Mouse (Mus musculus) limb, embryonic 13.5 days (tissue): Measurements from ENCODE around the gene Obscn. TPM values are rescaled to one million over a fixed set of nuclear protein-coding genes. Genes with fewer than 3 reads are reported as not detected.

Experiments used
- ATAC-seq: fragments of 200-750 bp; cut with Nextera tagmentation; 2 replicates; pipeline ENCODE4 v1.8.0; 2017; ENCODE audit warnings: low read depth, moderate number of reproducible peaks, moderate TSS enrichment; ENCODE audit not compliant: low FRiP score
- H3K27ac ChIP-seq: fragments of 300-500 bp; sonication (generic); 2 replicates; pipeline ENCODE4 v1.5.1; 2015; ENCODE audit warnings: inconsistent platforms, mild to moderate bottlenecking, moderate library complexity
- H3K27me3 ChIP-seq: fragments of 300-500 bp; sonication (generic); 2 replicates; pipeline ENCODE4 v1.6.1; 2015; ENCODE audit warnings: mild to moderate bottlenecking, inconsistent platforms
- H3K36me3 ChIP-seq: fragments of 300-500 bp; sonication (generic); 2 replicates; pipeline ENCODE4 v1.6.1; 2015; ENCODE audit warnings: inconsistent platforms, mild to moderate bottlenecking, moderate library complexity
- H3K4me1 ChIP-seq: fragments of 300-500 bp; sonication (generic); 2 replicates; pipeline ENCODE4 v1.6.1; 2015; ENCODE audit warnings: inconsistent platforms
- H3K4me2 ChIP-seq: fragments of 300-500 bp; sonication (generic); replicated peaks from 2 replicates; pipeline ENCODE4 v1.6.1; 2015; ENCODE audit warnings: inconsistent platforms, mild to moderate bottlenecking, moderate library complexity
- H3K4me3 ChIP-seq: fragments of 300-500 bp; sonication (generic); 2 replicates; pipeline ENCODE4 v1.5.1; 2015; ENCODE audit warnings: moderate library complexity, mild to moderate bottlenecking, inconsistent platforms
- H3K9ac ChIP-seq: fragments of 300-500 bp; sonication (generic); 2 replicates; pipeline ENCODE4 v1.6.1; 2015; ENCODE audit warnings: mild to moderate bottlenecking, inconsistent platforms
- H3K9me3 ChIP-seq: fragments of 300-500 bp; sonication (generic); 2 replicates; pipeline ENCODE4 v1.6.1; 2016; ENCODE audit warnings: inconsistent platforms
- WGBS: fragments of 180-500 bp; shearing (Covaris S2); methylation state at CpG from one replicate; pipeline ENCODE4 v1.1.7; 2015; 5-methylcytosine and 5-hydroxymethylcytosine counted together
- polyA plus RNA-seq: library from polyadenylated mRNA; unstranded; fragments of >200 nt; fragmentation: Nextera tagmentation; extraction: Ambion mirVana; gene quantifications from 2 replicates; pipeline ENCODE4 v1.2.1, GENCODE M21; 2015

The Obscn gene
- polyA plus RNA-seq, 1 experiment from 2014 or later, result 1.7 TPM

GRCm38 (mm10) chr11:59094213-59094612 is 42.0 kb downstream of the Obscn start:
- no peak overlapping the region for H3K4me3 ChIP-seq
- H3K36me3 ChIP-seq, result no peaks in the 10 kb centered on the region
- 0 out of 2 replicates have a peak, but pooled peaks cover 3% of the 10 kb centered on the region for H3K9me3 ChIP-seq
- H3K27ac ChIP-seq, result no peak overlapping the region
- no peak overlapping the region for H3K4me2 ChIP-seq
- no peak overlapping the region for H3K9ac ChIP-seq
- H3K27me3 ChIP-seq, result peaks cover 4% of the 10 kb centered on the region; the same call in 1 of the 2 replicates
- 66% methylated on average over 4 of the region's 4 CpGs for WGBS
- ATAC-seq, result no peak
- no peaks in the 10 kb centered on the region for H3K4me1 ChIP-seq

- no peaks in the 10 kb centered on the region for H3K27me3 ChIP-seq
- no peaks in the 10 kb centered on the region for H3K9me3 ChIP-seq
- ATAC-seq, result no peak
- no peaks in the 10 kb centered on the region for H3K4me1 ChIP-seq
- 90% methylated on average over 10 of the region's 10 CpGs for WGBS
- H3K4me2 ChIP-seq, result no peak overlapping the region
- H3K36me3 ChIP-seq, result no peaks in the 10 kb centered on the region
- no peak overlapping the region for H3K4me3 ChIP-seq
- no peak overlapping the region for H3K9ac ChIP-seq
- no peak overlapping the region for H3K27ac ChIP-seq
Measured at GRCm38 (mm10) chr11:59087581-59087980, 48.6 kb downstream of the Obscn start.

- Histone ChIP-seq H3K4me1 (no peaks in the 10 kb centered on the region), H3K27me3 (no peaks in the 10 kb centered on the region), H3K36me3 (no peaks in the 10 kb centered on the region), H3K4me3 (no peak overlapping the region), H3K27ac (no peak overlapping the region), H3K9ac (no peak overlapping the region), H3K9me3 (no peaks in the 10 kb centered on the region), H3K4me2 (no peak overlapping the region)
- 87% methylated on average over 6 of the region's 6 CpGs for WGBS
- ATAC-seq, result no peak
Measured at GRCm38 (mm10) chr11:59085200-59085599, 51.0 kb downstream of the Obscn start.

GRCm38 (mm10) chr11:59083125-59083524 is 53.1 kb downstream of the Obscn start:
- ATAC-seq, result no peak
- Histone ChIP-seq H3K36me3 (no peaks in the 10 kb centered on the region), H3K9me3 (no peaks in the 10 kb centered on the region), H3K9ac (no peak overlapping the region), H3K4me3 (no peak overlapping the region), H3K27ac (no peak overlapping the region), H3K4me1 (no peaks in the 10 kb centered on the region), H3K27me3 (no peaks in the 10 kb centered on the region), H3K4me2 (no peak overlapping the region)
- WGBS, result 72% methylated on average over 3 of the region's 3 CpGs

GRCm38 (mm10) chr11:59078311-59078710 is 57.9 kb downstream of the Obscn start:
- H3K4me3 ChIP-seq, result no peak overlapping the region
- H3K27me3 ChIP-seq, result 0 out of 2 replicates have a peak, but pooled peaks cover 3% of the 10 kb centered on the region
- WGBS, result 90% methylated on average over 11 of the region's 11 CpGs
- H3K9ac ChIP-seq, result no peak overlapping the region
- H3K36me3 ChIP-seq, result no peaks in the 10 kb centered on the region
- no peak overlapping the region for H3K4me2 ChIP-seq
- no peaks in the 10 kb centered on the region for H3K4me1 ChIP-seq
- H3K9me3 ChIP-seq, result no peaks in the 10 kb centered on the region
- no peak overlapping the region for H3K27ac ChIP-seq
- ATAC-seq, result no peak

- H3K27ac ChIP-seq, result no peak overlapping the region
- H3K36me3 ChIP-seq, result no peaks in the 10 kb centered on the region
- no peak overlapping the region for H3K4me3 ChIP-seq
- H3K4me1 ChIP-seq, result no peaks in the 10 kb centered on the region
- no peaks in the 10 kb centered on the region for H3K27me3 ChIP-seq
- no peak overlapping the region for H3K4me2 ChIP-seq
- no peak overlapping the region for H3K9ac ChIP-seq
- H3K9me3 ChIP-seq, result no peaks in the 10 kb centered on the region
- ATAC-seq, result no peak
- WGBS, result 65% methylated on average over 2 of the region's 2 CpGs
Measured at GRCm38 (mm10) chr11:59070321-59070720, 65.9 kb downstream of the Obscn start.

- Histone ChIP-seq H3K27ac (no peak overlapping the region), H3K9ac (no peak overlapping the region), H3K36me3 (no peaks in the 10 kb centered on the region), H3K4me2 (no peak overlapping the region), H3K9me3 (no peaks in the 10 kb centered on the region), H3K27me3 (no peaks in the 10 kb centered on the region), H3K4me1 (no peaks in the 10 kb centered on the region), H3K4me3 (no peak overlapping the region)
- no peak for ATAC-seq
- WGBS, result 88% methylated on average over 8 of the region's 8 CpGs
Measured at GRCm38 (mm10) chr11:59068922-59069321, 67.3 kb downstream of the Obscn start.

- Histone ChIP-seq H3K36me3 (no peaks in the 10 kb centered on the region), H3K4me3 (no peak overlapping the region), H3K27me3 (no peaks in the 10 kb centered on the region), H3K27ac (no peak overlapping the region), H3K4me2 (no peak overlapping the region), H3K9me3 (no peaks in the 10 kb centered on the region), H3K4me1 (no peaks in the 10 kb centered on the region), H3K9ac (no peak overlapping the region)
- ATAC-seq, result no peak
- WGBS, result 79% methylated on average over 1 of the region's 1 CpGs
Measured at GRCm38 (mm10) chr11:59068433-59068832, 67.8 kb downstream of the Obscn start.

GRCm38 (mm10) chr11:59067921-59068320 is 68.3 kb downstream of the Obscn start:
- no peak overlapping the region for H3K4me2 ChIP-seq
- H3K27me3 ChIP-seq, result no peaks in the 10 kb centered on the region
- no peaks in the 10 kb centered on the region for H3K4me1 ChIP-seq
- no peak overlapping the region for H3K27ac ChIP-seq
- H3K36me3 ChIP-seq, result no peaks in the 10 kb centered on the region
- WGBS, result 82% methylated on average over 9 of the region's 9 CpGs
- no peak for ATAC-seq
- H3K9ac ChIP-seq, result no peak overlapping the region
- H3K9me3 ChIP-seq, result no peaks in the 10 kb centered on the region
- H3K4me3 ChIP-seq, result no peak overlapping the region

GRCm38 (mm10) chr11:59058025-59058424 is 78.2 kb downstream of the Obscn start:
- ATAC-seq, result no peak

GRCm38 (mm10) chr11:59051031-59051430 is 85.2 kb downstream of the Obscn start:
- ATAC-seq, result no peak
- WGBS, result 87% methylated on average over 9 of the region's 9 CpGs

More at GRCm38 (mm10) chr11:59058025-59058424, 78.2 kb downstream of the Obscn start:
- H3K4me1 ChIP-seq, result no peaks in the 10 kb centered on the region
- no peak overlapping the region for H3K27ac ChIP-seq
- H3K9me3 ChIP-seq, result no peaks in the 10 kb centered on the region
- H3K4me3 ChIP-seq, result no peak overlapping the region
- no peak overlapping the region for H3K4me2 ChIP-seq
- WGBS, result 33% methylated on average over 3 of the region's 3 CpGs
- H3K36me3 ChIP-seq, result no peaks in the 10 kb centered on the region
- H3K27me3 ChIP-seq, result no peaks in the 10 kb centered on the region
- no peak overlapping the region for H3K9ac ChIP-seq

GRCm38 (mm10) chr11:59044703-59045330 is 91.4 kb downstream of the Obscn start:
- Histone ChIP-seq H3K4me3 (no peak overlapping the region), H3K27ac (no peak overlapping the region), H3K27me3 (no peaks in the 10 kb centered on the region), H3K9ac (no peak overlapping the region), H3K36me3 (no peaks in the 10 kb centered on the region), H3K4me1 (no peaks in the 10 kb centered on the region), H3K4me2 (no peak overlapping the region), H3K9me3 (no peaks in the 10 kb centered on the region)
- WGBS, result 92% methylated on average over 15 of the region's 15 CpGs
- no peak for ATAC-seq

More at GRCm38 (mm10) chr11:59051031-59051430, 85.2 kb downstream of the Obscn start:
- Histone ChIP-seq H3K27me3 (no peaks in the 10 kb centered on the region; the same call in 1 of the 2 replicates), H3K4me1 (no peaks in the 10 kb centered on the region), H3K27ac (no peak overlapping the region), H3K36me3 (no peaks in the 10 kb centered on the region), H3K4me2 (no peak overlapping the region), H3K9ac (no peak overlapping the region), H3K4me3 (no peak overlapping the region), H3K9me3 (no peaks in the 10 kb centered on the region)

- Histone ChIP-seq H3K4me1 (no peaks in the 10 kb centered on the region), H3K9ac (no peak overlapping the region), H3K9me3 (no peaks in the 10 kb centered on the region), H3K4me2 (no peak overlapping the region), H3K27ac (no peak overlapping the region), H3K4me3 (no peak overlapping the region), H3K36me3 (no peaks in the 10 kb centered on the region), H3K27me3 (no peaks in the 10 kb centered on the region)
- 86% methylated on average over 13 of the region's 13 CpGs for WGBS
- ATAC-seq, result no peak
Measured at GRCm38 (mm10) chr11:59029003-59029402, 107.2 kb downstream of the Obscn start.
